ENCODE assay signal across 11 mouse cellular contexts in the genomic region with DNA sequence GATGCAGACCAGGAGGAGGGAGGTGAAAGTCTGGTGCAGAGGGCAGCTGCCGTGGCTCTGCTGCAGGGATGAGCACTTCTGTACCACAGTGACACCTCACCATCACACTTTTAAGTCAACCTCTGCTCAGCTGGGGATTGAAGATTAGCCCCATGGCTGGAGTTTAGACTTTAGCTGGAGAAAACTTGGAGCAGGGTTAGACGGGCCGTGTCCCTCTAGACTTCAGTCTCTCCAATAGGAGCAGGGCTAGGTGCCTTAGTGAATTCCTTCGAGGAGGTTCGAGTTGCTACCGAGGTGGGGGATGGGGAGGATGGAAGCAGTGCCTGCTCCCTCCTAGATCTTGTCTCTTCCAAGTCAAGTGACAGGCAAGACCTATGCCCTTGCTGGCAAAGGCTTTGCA. TPM values are rescaled to one million over a fixed set of nuclear protein-coding genes. Genes with fewer than 3 reads are reported as not detected.
DNase-seq lines count a peak whose midpoint lies in the region; ATAC-seq lines count a peak whose summit lies in the region.
"Had no signal": no experiment of that assay in that cellular context is flagged by ENCODE, and none has a peak within 500 bp of the region (broad histone marks: within the 10 kb centered on the region; RNA-seq: fewer than 3 reads in every experiment).

No protein-coding gene starts in this region.

- no peak overlapping the region for H3K4me3 ChIP-seq in kidney, embryonic 14.5 days (ENCODE audit: low read length)
- no peak overlapping the region for H3K4me3 ChIP-seq in embryonic facial prominence, embryonic 12.5 days
- H3K4me3 ChIP-seq in liver, embryonic 15.5 days (replicated peaks), result peak overlapping the region; percentile 60
- no peak overlapping the region for H3K4me3 ChIP-seq in forebrain, embryonic 14.5 days (ENCODE audit: low read depth, low read length)

- DNase-seq in kidney, adult 11 months, result peak; percentile 97
- peak; percentile 93 to 97 for DNase-seq in kidney, adult 8-10 months
- DNase-seq in c-Kit-positive CD71-positive TER-119-positive erythroid progenitor cells, embryonic 14.5 days (ENCODE audit: low spot score), result no peak
- no peak for DNase-seq in embryo, embryonic 10.5 days (ENCODE audit: low spot score)
- DNase-seq in forebrain, embryonic 14.5 days (ENCODE audit: low spot score), result no peak
- DNase-seq: gastrocnemius, postnatal 25 days; right cerebral cortex, postnatal 25 days had no signal

- H3K9me3 ChIP-seq in kidney, embryonic 14.5 days (ENCODE audit: control insufficient read depth, low read length), result no peaks in the 10 kb centered on the region
- no peaks in the 10 kb centered on the region for H3K9me3 ChIP-seq in embryonic facial prominence, embryonic 12.5 days
- H3K9me3 ChIP-seq in liver, embryonic 15.5 days (replicated peaks), result no peaks in the 10 kb centered on the region
- H3K9me3 ChIP-seq in forebrain, embryonic 14.5 days (replicated peaks; ENCODE audit: control insufficient read depth, low read length), result no peaks in the 10 kb centered on the region

- 46% methylated on average over 6 of the region's 6 CpGs for WGBS in kidney, embryonic 14.5 days
- WGBS in embryonic facial prominence, embryonic 12.5 days, result 46% methylated on average over 6 of the region's 6 CpGs
- WGBS in liver, embryonic 15.5 days (ENCODE audit: insufficient replicate concordance), result 28% methylated on average over 6 of the region's 6 CpGs
- 61% methylated on average over 6 of the region's 6 CpGs for WGBS in forebrain, embryonic 14.5 days

- peaks cover 9% of the 10 kb centered on the region; the same call in 1 of the 2 replicates for H3K4me1 ChIP-seq in kidney, embryonic 14.5 days (ENCODE audit: control insufficient read depth, insufficient read depth, low read length)
- peaks cover 32% of the 10 kb centered on the region for H3K4me1 ChIP-seq in embryonic facial prominence, embryonic 12.5 days
- peaks cover 92% of the 10 kb centered on the region for H3K4me1 ChIP-seq in liver, embryonic 15.5 days (replicated peaks)
- peaks cover 12% of the 10 kb centered on the region for H3K4me1 ChIP-seq in forebrain, embryonic 14.5 days (ENCODE audit: control insufficient read depth, insufficient read depth, low read length)

- no peak overlapping the region for H3K9ac ChIP-seq in kidney, embryonic 14.5 days (ENCODE audit: low read depth, low read length)
- H3K9ac ChIP-seq in embryonic facial prominence, embryonic 12.5 days, result no peak overlapping the region
- peak overlapping the region; percentile 67 for H3K9ac ChIP-seq in liver, embryonic 15.5 days
- H3K9ac ChIP-seq in forebrain, embryonic 14.5 days (ENCODE audit: low read length), result no peak overlapping the region

- no peaks in the 10 kb centered on the region for H3K27me3 ChIP-seq in kidney, embryonic 14.5 days (ENCODE audit: control insufficient read depth, insufficient read depth, low read length)
- no peaks in the 10 kb centered on the region for H3K27me3 ChIP-seq in embryonic facial prominence, embryonic 12.5 days
- H3K27me3 ChIP-seq in liver, embryonic 15.5 days, result no peaks in the 10 kb centered on the region
- no peaks in the 10 kb centered on the region for H3K27me3 ChIP-seq in forebrain, embryonic 14.5 days (replicated peaks; ENCODE audit: control insufficient read depth, insufficient read depth, low read length)

- no peaks in the 10 kb centered on the region for H3K36me3 ChIP-seq in kidney, embryonic 14.5 days (ENCODE audit: control insufficient read depth, insufficient read depth, low read length)
- no peaks in the 10 kb centered on the region for H3K36me3 ChIP-seq in embryonic facial prominence, embryonic 12.5 days
- H3K36me3 ChIP-seq in liver, embryonic 15.5 days (replicated peaks), result peaks cover 9% of the 10 kb centered on the region; the same call in 1 of the 2 replicates
- no peaks in the 10 kb centered on the region for H3K36me3 ChIP-seq in forebrain, embryonic 14.5 days (ENCODE audit: control insufficient read depth, insufficient read depth, low read length)

- no peak overlapping the region for H3K4me2 ChIP-seq in kidney, embryonic 14.5 days (replicated peaks; ENCODE audit: low read depth, low read length)
- H3K4me2 ChIP-seq in embryonic facial prominence, embryonic 12.5 days (replicated peaks), result 0 out of 2 replicates have a peak overlapping the region, but pooled peaks have one; percentile 19
- H3K4me2 ChIP-seq in liver, embryonic 15.5 days, result peak overlapping the region; percentile 79
- no peak overlapping the region for H3K4me2 ChIP-seq in forebrain, embryonic 14.5 days (ENCODE audit: low read length)

- H3K27ac ChIP-seq in kidney, embryonic 14.5 days (ENCODE audit: low read depth, low read length), result no peak overlapping the region
- H3K27ac ChIP-seq in embryonic facial prominence, embryonic 12.5 days, result no peak overlapping the region
- peak overlapping the region; percentile 88 for H3K27ac ChIP-seq in liver, embryonic 15.5 days (replicated peaks)
- no peak overlapping the region for H3K27ac ChIP-seq in forebrain, embryonic 14.5 days (ENCODE audit: low read depth, low read length)

- no peak for ATAC-seq in kidney, embryonic 14.5 days (ENCODE audit: low FRiP score, low TSS enrichment)
- ATAC-seq in embryonic facial prominence, embryonic 12.5 days (ENCODE audit: insufficient number of reproducible peaks, insufficient read depth, low FRiP score, low TSS enrichment), result no peak
- ATAC-seq in liver, embryonic 15.5 days (ENCODE audit: insufficient read depth), result no peak
- no peak for ATAC-seq in forebrain, embryonic 14.5 days

RNA-seq across cellular contexts. Expression of gene Aqp1, which starts 1.8 kb away (rescaled TPM):
- 2.8 and 5.5 TPM in 2 replicates for polyA plus RNA-seq in kidney, embryonic 14.5 days (2014; fragmentation: Nextera tagmentation; extraction: Ambion mirVana)
- polyA plus RNA-seq in embryonic facial prominence, embryonic 12.5 days (2016; fragmentation: Nextera tagmentation; extraction: Ambion mirVana), result 9.8 and 11.1 TPM in 2 replicates
- polyA plus RNA-seq in liver, embryonic 15.5 days (2015; fragmentation: Nextera tagmentation; extraction: Ambion mirVana), result 75.8 and 85.1 TPM in 2 replicates
- 2.8 and 2.9 TPM in 2 replicates for polyA plus RNA-seq in forebrain, embryonic 14.5 days (2014; fragmentation: Nextera tagmentation; extraction: Ambion mirVana)

RNA-seq across cellular contexts. Expression of gene Ghrhr, which starts 38.0 kb away (rescaled TPM):
- polyA plus RNA-seq in kidney, embryonic 14.5 days (2014; fragmentation: Nextera tagmentation; extraction: Ambion mirVana), result not detected in 2 replicates
- polyA plus RNA-seq in embryonic facial prominence, embryonic 12.5 days (2016; fragmentation: Nextera tagmentation; extraction: Ambion mirVana), result not detected in 2 replicates
- 0.08 TPM in 1 of 2 replicates, not detected in the other for polyA plus RNA-seq in liver, embryonic 15.5 days (2015; fragmentation: Nextera tagmentation; extraction: Ambion mirVana)
- polyA plus RNA-seq in forebrain, embryonic 14.5 days (2014; fragmentation: Nextera tagmentation; extraction: Ambion mirVana), result not detected in 2 replicates
- polyA plus RNA-seq: urinary bladder, adult 2 months had no signal

Comparison
In these comparisons a context has a peak if more than half of its experiments do, and no peak if none do; other contexts are left out.
1. DNase-seq: peak in kidney, adult 11 months (single experiment) and kidney, adult 8-10 months (2 of 2); none in c-Kit-positive CD71-positive TER-119-positive erythroid progenitor cells, embryonic 14.5 days (single experiment), embryo, embryonic 10.5 days (single experiment) and forebrain, embryonic 14.5 days (single experiment).
2. H3K4me2 ChIP-seq: peak in embryonic facial prominence, embryonic 12.5 days (single experiment) and liver, embryonic 15.5 days (single experiment); none in kidney, embryonic 14.5 days (single experiment) and forebrain, embryonic 14.5 days (single experiment).